Mouse (Mus musculus) lung, embryonic 15.5 days (tissue): ENCODE results near the gene Itga8. TPM values are rescaled to one million over a fixed set of nuclear protein-coding genes. Genes with fewer than 3 reads are reported as not detected.

Experiments used
- ATAC-seq: fragments of 200-750 bp; cut with Nextera tagmentation; 2 replicates; pipeline ENCODE4 v1.8.0; 2017; ENCODE audit warnings: moderate number of reproducible peaks, borderline replicate concordance; ENCODE audit not compliant: low FRiP score, low TSS enrichment; ENCODE audit errors: extremely low read depth
- H3K27ac ChIP-seq: fragments of 300-500 bp; sonication (generic); 2 replicates; pipeline ENCODE4 v1.5.1; 2015; ENCODE audit warnings: moderate library complexity, mild to moderate bottlenecking, inconsistent platforms
- H3K27me3 ChIP-seq: fragments of 300-500 bp; sonication (generic); 2 replicates; pipeline ENCODE4 v1.6.1; 2015; ENCODE audit warnings: inconsistent platforms
- H3K36me3 ChIP-seq: fragments of 300-500 bp; sonication (generic); 2 replicates; pipeline ENCODE4 v1.6.1; 2015; ENCODE audit warnings: inconsistent platforms
- H3K4me1 ChIP-seq: fragments of 300-500 bp; sonication (generic); 2 replicates; pipeline ENCODE4 v1.6.1; 2015; ENCODE audit warnings: inconsistent platforms
- H3K4me2 ChIP-seq: fragments of 300-500 bp; sonication (generic); 2 replicates; pipeline ENCODE4 v1.6.1; 2015; ENCODE audit warnings: inconsistent platforms, mild to moderate bottlenecking, moderate library complexity
- H3K4me3 ChIP-seq: fragments of 300-500 bp; sonication (generic); 2 replicates; pipeline ENCODE4 v1.5.1; 2015; ENCODE audit warnings: mild to moderate bottlenecking, inconsistent platforms
- H3K9ac ChIP-seq: fragments of 300-500 bp; sonication (generic); 2 replicates; pipeline ENCODE4 v1.6.1; 2015; ENCODE audit warnings: inconsistent platforms
- H3K9me3 ChIP-seq: fragments of 300-500 bp; sonication (generic); 2 replicates; pipeline ENCODE4 v1.6.1; 2016; ENCODE audit warnings: inconsistent platforms
- WGBS: fragments of 180-500 bp; shearing (Covaris S2); methylation state at CpG from one replicate; pipeline ENCODE4 v1.1.7; 2015; 5-methylcytosine and 5-hydroxymethylcytosine counted together
- polyA plus RNA-seq: library from polyadenylated mRNA; unstranded; fragments of >200 nt; fragmentation: Nextera tagmentation; extraction: Ambion mirVana; gene quantifications from 2 replicates; pipeline ENCODE4 v1.2.1, GENCODE M21; 2015

Gene Itga8
- 31.2 and 32.0 TPM in 2 replicates for polyA plus RNA-seq

- Histone ChIP-seq H3K27me3 (peaks cover 14% of the 10 kb centered on the region), H3K4me3 (peak within 1 kb of the TSS; percentile 66), H3K9ac (peak within 1 kb of the TSS; percentile 71), H3K9me3 (no peaks in the 10 kb centered on the region), H3K4me2 (peak within 1 kb of the TSS; percentile 92), H3K27ac (peak within 1 kb of the TSS; percentile 51), H3K36me3 (no peaks in the 10 kb centered on the region), H3K4me1 (peaks cover 15% of the 10 kb centered on the region)
- ATAC-seq = peak; percentile 88
- under 1% methylated on average over 56 of the region's 56 CpGs for WGBS
Observed at GRCm38 (mm10) chr2:12301431-12302170, at the start of gene Itga8. Gene Itga8 (minus strand): TSS chr2:12301922.

- Histone ChIP-seq H3K27ac (no peak overlapping the region), H3K4me2 (no peak overlapping the region), H3K4me1 (no peaks in the 10 kb centered on the region), H3K36me3 (0 out of 2 replicates have a peak, but pooled peaks cover 3% of the 10 kb centered on the region), H3K9ac (no peak overlapping the region), H3K9me3 (no peaks in the 10 kb centered on the region), H3K4me3 (no peak overlapping the region), H3K27me3 (no peaks in the 10 kb centered on the region)
- WGBS = 64% methylated on average over 2 of the region's 2 CpGs
- ATAC-seq = no peak
Observed at GRCm38 (mm10) chr2:12348914-12349313, 47.2 kb upstream of the Itga8 start.

GRCm38 (mm10) chr2:12331962-12332361, 30.2 kb upstream of the Itga8 start:
- H3K4me3 ChIP-seq = no peak overlapping the region
- WGBS = 63% methylated on average over 2 of the region's 2 CpGs
- peaks cover 18% of the 10 kb centered on the region for H3K4me1 ChIP-seq
- H3K27me3 ChIP-seq = no peaks in the 10 kb centered on the region
- ATAC-seq = no peak
- no peak overlapping the region for H3K4me2 ChIP-seq
- H3K36me3 ChIP-seq = no peaks in the 10 kb centered on the region
- H3K9me3 ChIP-seq = no peaks in the 10 kb centered on the region
- H3K9ac ChIP-seq = no peak overlapping the region
- no peak overlapping the region for H3K27ac ChIP-seq

- Histone ChIP-seq H3K4me2 (no peak overlapping the region), H3K9me3 (no peaks in the 10 kb centered on the region), H3K4me1 (peaks cover 28% of the 10 kb centered on the region), H3K4me3 (no peak overlapping the region), H3K27me3 (no peaks in the 10 kb centered on the region), H3K27ac (no peak overlapping the region), H3K36me3 (no peaks in the 10 kb centered on the region), H3K9ac (no peak overlapping the region)
- WGBS = 38% methylated on average over 2 of the region's 2 CpGs
- no peak for ATAC-seq
Observed at GRCm38 (mm10) chr2:12329620-12330019, 27.9 kb upstream of the Itga8 start.

- H3K4me1 ChIP-seq = peaks cover 28% of the 10 kb centered on the region
- no peak overlapping the region for H3K4me3 ChIP-seq
- no peak overlapping the region for H3K9ac ChIP-seq
- no peak overlapping the region for H3K4me2 ChIP-seq
- H3K27me3 ChIP-seq = no peaks in the 10 kb centered on the region
- peak overlapping the region; percentile 16; the same call in 1 of the 2 replicates for H3K27ac ChIP-seq
- no peaks in the 10 kb centered on the region for H3K36me3 ChIP-seq
- 33% methylated on average over 5 of the region's 5 CpGs for WGBS
- no peak for ATAC-seq
- no peaks in the 10 kb centered on the region for H3K9me3 ChIP-seq
Observed at GRCm38 (mm10) chr2:12329068-12329407, 27.3 kb upstream of the Itga8 start.

- no peak overlapping the region for H3K4me3 ChIP-seq
- WGBS = 36% methylated on average over 8 of the region's 8 CpGs
- peak overlapping the region; percentile 16; the same call in 1 of the 2 replicates for H3K27ac ChIP-seq
Observed at GRCm38 (mm10) chr2:12328355-12329067, 26.8 kb upstream of the Itga8 start.

GRCm38 (mm10) chr2:12327691-12328354, 26.1 kb upstream of the Itga8 start:
- no peak overlapping the region for H3K9ac ChIP-seq
- H3K27ac ChIP-seq = no peak overlapping the region
- no peak for ATAC-seq
- no peaks in the 10 kb centered on the region for H3K27me3 ChIP-seq
- no peaks in the 10 kb centered on the region for H3K36me3 ChIP-seq
- 51% methylated on average over 11 of the region's 11 CpGs for WGBS
- H3K9me3 ChIP-seq = no peaks in the 10 kb centered on the region
- H3K4me3 ChIP-seq = peak overlapping the region; percentile 23; the same call in 1 of the 2 replicates
- peaks cover 28% of the 10 kb centered on the region for H3K4me1 ChIP-seq
- H3K4me2 ChIP-seq = peak overlapping the region; percentile 50

More at GRCm38 (mm10) chr2:12328355-12329067, 26.8 kb upstream of the Itga8 start:
- no peak overlapping the region; the same call in 1 of the 2 replicates for H3K4me2 ChIP-seq
- peaks cover 28% of the 10 kb centered on the region for H3K4me1 ChIP-seq
- no peaks in the 10 kb centered on the region for H3K36me3 ChIP-seq
- no peaks in the 10 kb centered on the region for H3K9me3 ChIP-seq
- H3K27me3 ChIP-seq = no peaks in the 10 kb centered on the region
- no peak overlapping the region for H3K9ac ChIP-seq
- no peak for ATAC-seq

GRCm38 (mm10) chr2:12327216-12327615, 25.5 kb upstream of the Itga8 start:
- WGBS = 13% methylated on average over 10 of the region's 10 CpGs
- Histone ChIP-seq H3K9me3 (no peaks in the 10 kb centered on the region), H3K27me3 (no peaks in the 10 kb centered on the region), H3K27ac (no peak overlapping the region; the same call in 1 of the 2 replicates), H3K4me1 (peaks cover 28% of the 10 kb centered on the region), H3K36me3 (no peaks in the 10 kb centered on the region), H3K4me3 (peak overlapping the region; percentile 23), H3K4me2 (peak overlapping the region; percentile 50), H3K9ac (no peak overlapping the region)
- ATAC-seq = no peak

- no peak for ATAC-seq
- peaks cover 28% of the 10 kb centered on the region for H3K4me1 ChIP-seq
- WGBS = 76% methylated on average over 2 of the region's 2 CpGs
Observed at GRCm38 (mm10) chr2:12325868-12326267, 24.1 kb upstream of the Itga8 start.

GRCm38 (mm10) chr2:12325417-12325816, 23.7 kb upstream of the Itga8 start:
- peak; percentile 94 for ATAC-seq
- no peaks in the 10 kb centered on the region for H3K27me3 ChIP-seq
- H3K36me3 ChIP-seq = no peaks in the 10 kb centered on the region
- peaks cover 28% of the 10 kb centered on the region for H3K4me1 ChIP-seq
- no peak overlapping the region for H3K9ac ChIP-seq
- H3K9me3 ChIP-seq = no peaks in the 10 kb centered on the region
- H3K4me3 ChIP-seq = no peak overlapping the region
- peak overlapping the region; percentile 60 for H3K27ac ChIP-seq
- no peak overlapping the region for H3K4me2 ChIP-seq
- 51% methylated on average over 6 of the region's 6 CpGs for WGBS

More at GRCm38 (mm10) chr2:12325868-12326267, 24.1 kb upstream of the Itga8 start:
- no peak overlapping the region for H3K4me3 ChIP-seq
- no peak overlapping the region for H3K4me2 ChIP-seq
- H3K36me3 ChIP-seq = no peaks in the 10 kb centered on the region
- peak overlapping the region; percentile 60 for H3K27ac ChIP-seq
- H3K27me3 ChIP-seq = no peaks in the 10 kb centered on the region
- H3K9ac ChIP-seq = no peak overlapping the region
- no peaks in the 10 kb centered on the region for H3K9me3 ChIP-seq

- Histone ChIP-seq H3K27me3 (no peaks in the 10 kb centered on the region), H3K4me1 (peaks cover 20% of the 10 kb centered on the region), H3K4me3 (no peak overlapping the region), H3K9me3 (no peaks in the 10 kb centered on the region), H3K27ac (no peak overlapping the region), H3K9ac (no peak overlapping the region), H3K4me2 (no peak overlapping the region), H3K36me3 (no peaks in the 10 kb centered on the region)
- 91% methylated on average over 4 of the region's 4 CpGs for WGBS
- ATAC-seq = no peak
Observed at GRCm38 (mm10) chr2:12320914-12321313, 19.2 kb upstream of the Itga8 start.
